Comparison of ENCODE assay signal across 10 mouse cellular contexts in genomic region chr1:78189501-78190345, GRCm38 (mm10). TPM values are rescaled to one million over a fixed set of nuclear protein-coding genes. Genes with fewer than 3 reads are reported as not detected.
DNase-seq lines count a peak whose midpoint lies in the region; ATAC-seq and TF ChIP-seq lines count a peak whose summit lies in the region.
"Had no signal": no experiment of that assay in that cellular context is flagged by ENCODE, and none has a peak within 500 bp of the region (broad histone marks: within the 10 kb centered on the region; RNA-seq: fewer than 3 reads in every experiment).

No protein-coding gene starts in this region.

- H3K36me3 ChIP-seq in heart, embryonic 13.5 days: no peaks in the 10 kb centered on the region
- peaks cover 18% of the 10 kb centered on the region for H3K36me3 ChIP-seq in G1E (replicated peaks)
- no peaks in the 10 kb centered on the region for H3K36me3 ChIP-seq in forebrain, embryonic 16.5 days (ENCODE audit: control insufficient read depth, insufficient read depth)
- no peaks in the 10 kb centered on the region for H3K36me3 ChIP-seq in midbrain, embryonic 14.5 days (ENCODE audit: control insufficient read depth, insufficient read depth, low read length)

- H3K4me2 ChIP-seq in heart, embryonic 13.5 days: peak overlapping the region; percentile 67
- H3K4me2 ChIP-seq in forebrain, embryonic 16.5 days (ENCODE audit: low read length): peak overlapping the region; percentile 44
- peak overlapping the region; percentile 80 for H3K4me2 ChIP-seq in midbrain, embryonic 14.5 days (ENCODE audit: low read length)

- no peak for ATAC-seq in heart, embryonic 13.5 days (ENCODE audit: extremely low read depth, insufficient number of reproducible peaks, low FRiP score, low TSS enrichment)
- ATAC-seq in G1E (ENCODE audit: extremely low read depth, insufficient number of reproducible peaks, low FRiP score, poor library complexity, severe bottlenecking): no peak
- ATAC-seq in forebrain, embryonic 16.5 days: peak; percentile 76
- ATAC-seq in midbrain, embryonic 14.5 days (ENCODE audit: low FRiP score, low TSS enrichment): peak; percentile 83

- peak overlapping the region; percentile 46 for H3K4me3 ChIP-seq in heart, embryonic 13.5 days
- peak overlapping the region; percentile 70 for H3K4me3 ChIP-seq in G1E (ENCODE audit: low read depth, low read length)
- peak overlapping the region; percentile 13 for H3K4me3 ChIP-seq in forebrain, embryonic 16.5 days (replicated peaks; ENCODE audit: low read length)
- H3K4me3 ChIP-seq in midbrain, embryonic 14.5 days (replicated peaks; ENCODE audit: low read depth, low read length): peak overlapping the region; percentile 43

- TF ChIP-seq CTCF in G1E (IDR thresholded peaks at IDR 0.05; ENCODE audit: low read depth, low read length): no peak

- intact Hi-C loops in heart, postnatal 10 days (cut with DNase I): no loop called here
- intact Hi-C loops in left cerebral cortex, postnatal 10 days (cut with DNase I): loop anchor here (5.0 kb wide), 1 partner anchor 47 kb away; no protein-coding TSS in a partner anchor

- DNase-seq in heart, postnatal 10 days: no peak
- DNase-seq in G1E (ENCODE audit: low spot score): no peak
- peak; percentile 80 for DNase-seq in midbrain, embryonic 14.5 days
- DNase-seq in urinary bladder, postnatal 14 days (ENCODE audit: low spot score): no peak
- no peak for DNase-seq in layer of hippocampus, adult 11-12 months (ENCODE audit: low spot score)
- no peak for DNase-seq in left cerebral cortex, postnatal 10 days (ENCODE audit: extremely low spot score in 1 of 2, low spot score in 2 of 2)

- no peaks in the 10 kb centered on the region for H3K9me3 ChIP-seq in heart, embryonic 13.5 days
- H3K9me3 ChIP-seq in G1E (replicated peaks): peaks cover 6% of the 10 kb centered on the region
- no peaks in the 10 kb centered on the region for H3K9me3 ChIP-seq in forebrain, embryonic 16.5 days (ENCODE audit: control insufficient read depth, low read length)
- H3K9me3 ChIP-seq in midbrain, embryonic 14.5 days (ENCODE audit: control insufficient read depth, low read length): no peaks in the 10 kb centered on the region

- no peak overlapping the region for H3K9ac ChIP-seq in heart, embryonic 13.5 days
- no peak overlapping the region for H3K9ac ChIP-seq in forebrain, embryonic 16.5 days (replicated peaks; ENCODE audit: low read depth, low read length)
- H3K9ac ChIP-seq in midbrain, embryonic 14.5 days (replicated peaks; ENCODE audit: low read length): peak overlapping the region; percentile 62

- no peak overlapping the region for H3K27ac ChIP-seq in heart, embryonic 13.5 days (replicated peaks)
- no peak overlapping the region for H3K27ac ChIP-seq in forebrain, embryonic 16.5 days (ENCODE audit: low read length)
- peak overlapping the region; percentile 91 for H3K27ac ChIP-seq in midbrain, embryonic 14.5 days (replicated peaks; ENCODE audit: low read depth, low read length)

- WGBS in heart, embryonic 13.5 days: 2% methylated on average over 46 of the region's 47 CpGs
- under 1% methylated on average over 35 of the region's 47 CpGs for WGBS in forebrain, embryonic 16.5 days
- WGBS in midbrain, embryonic 14.5 days: under 1% methylated on average over 47 of the region's 47 CpGs

- H3K27me3 ChIP-seq in heart, embryonic 13.5 days (replicated peaks): peaks cover 100% of the 10 kb centered on the region
- H3K27me3 ChIP-seq in G1E (ENCODE audit: insufficient read depth, low read length): peaks cover 28% of the 10 kb centered on the region
- H3K27me3 ChIP-seq in forebrain, embryonic 16.5 days (replicated peaks; ENCODE audit: control insufficient read depth, insufficient read depth, low read length): peaks cover 93% of the 10 kb centered on the region
- H3K27me3 ChIP-seq in midbrain, embryonic 14.5 days (ENCODE audit: control insufficient read depth, insufficient read depth, low read length): peaks cover 46% of the 10 kb centered on the region

- peaks cover 8% of the 10 kb centered on the region; the same call in 1 of the 2 replicates for H3K4me1 ChIP-seq in heart, embryonic 13.5 days
- peaks cover 55% of the 10 kb centered on the region for H3K4me1 ChIP-seq in G1E (ENCODE audit: insufficient read depth, low read depth, low read length)
- peaks cover 15% of the 10 kb centered on the region for H3K4me1 ChIP-seq in forebrain, embryonic 16.5 days (replicated peaks; ENCODE audit: control insufficient read depth, insufficient read depth, low read length)
- H3K4me1 ChIP-seq in midbrain, embryonic 14.5 days (ENCODE audit: control insufficient read depth, insufficient read depth, low read length): peaks cover 9% of the 10 kb centered on the region; the same call in 1 of the 2 replicates

RNA-seq across cellular contexts. Expression of gene Pax3, which starts 7.2 kb away (rescaled TPM):
- 0.09 TPM in 1 of 2 replicates, not detected in the other for polyA plus RNA-seq in heart, embryonic 13.5 days (2015; fragmentation: Nextera tagmentation; extraction: Ambion mirVana)
- total RNA-seq in heart, postnatal 10 days (2021): under 1 TPM in 1 of 2 experiments, not detected in 1; 0.15 TPM
- total RNA-seq in G1E (2014; fragmentation: Nextera tagmentation) (22.1 and 22.9 TPM in 2 replicates), G1E (2017) (8.5 and 11.4 TPM in 2 replicates)
- 7.4 and 7.9 TPM in 2 replicates for polyA plus RNA-seq in G1E (2012)
- polyA plus RNA-seq in forebrain, embryonic 16.5 days (2015; fragmentation: Nextera tagmentation; extraction: Ambion mirVana): 0.22 TPM in 1 of 2 replicates, not detected in the other
- polyA plus RNA-seq in midbrain, embryonic 14.5 days (2014; fragmentation: Nextera tagmentation; extraction: Ambion mirVana): 16.0 and 23.6 TPM in 2 replicates
- not detected for total RNA-seq in left cerebral cortex, postnatal 10 days (2021)
- total RNA-seq: neutrophil, adult 5-6 weeks had no signal
- polyA plus RNA-seq: large intestine, adult 2 months had no signal

Comparison
In these comparisons a context has a peak if more than half of its experiments do, and no peak if none do; other contexts are left out.
1. ATAC-seq: peak in forebrain, embryonic 16.5 days (single experiment) and midbrain, embryonic 14.5 days (single experiment); none in heart, embryonic 13.5 days (single experiment) and G1E (single experiment).
2. H3K4me3 ChIP-seq: peak in every context shown above with its lines; median percentile 70 in G1E; 46 in heart, embryonic 13.5 days; 43 in midbrain, embryonic 14.5 days; 13 in forebrain, embryonic 16.5 days.
3. Peak in every context shown above with its lines, with median percentiles within 50 percentile points of each other: H3K4me2 ChIP-seq.